Mouse (Mus musculus) heart, postnatal 0 days (tissue): ENCODE data around the gene Pafah1b1. TPM values are rescaled to one million over a fixed set of nuclear protein-coding genes. Genes with fewer than 3 reads are reported as not detected.

Experiments
- ATAC-seq: fragments of 200-750 bp; cut with Nextera tagmentation; 2 replicates; pipeline ENCODE4 v1.8.0; 2017; ENCODE audit warnings: low read depth, moderate number of reproducible peaks, moderate library complexity; ENCODE audit not compliant: insufficient read depth
- DNase-seq: peaks from one replicate; pipeline ENCODE4 v3.0.0-alpha.2; 2016; ENCODE audit warnings: low spot score
- H3K27ac ChIP-seq: fragments of 300-500 bp; sonication (generic); 2 replicates; pipeline ENCODE4 v1.5.1; 2014; ENCODE audit warnings: low read depth, mild to moderate bottlenecking
- H3K27me3 ChIP-seq: fragments of 300-500 bp; sonication (generic); 2 replicates; pipeline ENCODE4 v1.6.1; 2014; ENCODE audit warnings: low read length, mixed read lengths; ENCODE audit not compliant: control insufficient read depth, insufficient read depth
- H3K36me3 ChIP-seq: fragments of 300-500 bp; sonication (generic); replicated peaks from 2 replicates; pipeline ENCODE4 v1.6.1; 2014; ENCODE audit warnings: low read length, mixed read lengths; ENCODE audit not compliant: control insufficient read depth, insufficient read depth
- H3K4me1 ChIP-seq: fragments of 300-500 bp; sonication (generic); 2 replicates; pipeline ENCODE4 v1.6.1; 2014; ENCODE audit warnings: antibody characterized with exemption; ENCODE audit not compliant: control insufficient read depth, insufficient read depth
- H3K4me2 ChIP-seq: fragments of 300-500 bp; sonication (generic); 2 replicates; pipeline ENCODE4 v1.6.1; 2014; ENCODE audit warnings: low read depth, mild to moderate bottlenecking, low read length, moderate library complexity
- H3K4me3 ChIP-seq: fragments of 300-500 bp; sonication (generic); 2 replicates; pipeline ENCODE4 v1.5.1; 2014; ENCODE audit warnings: low read depth, low read length
- H3K9ac ChIP-seq: fragments of 300-500 bp; sonication (generic); replicated peaks from 2 replicates; pipeline ENCODE4 v1.6.1; 2014; ENCODE audit warnings: low read depth, low read length, mixed read lengths
- H3K9me3 ChIP-seq: fragments of 300-500 bp; sonication (generic); replicated peaks from 2 replicates; pipeline ENCODE4 v1.6.1; 2016; ENCODE audit warnings: low read length; ENCODE audit not compliant: control insufficient read depth
- CTCF ChIP-seq: IDR thresholded peaks from 2 replicates; pipeline ENCODE4 v1.5.1; 2016; ENCODE audit warnings: antibody characterized with exemption, control low read depth, low read depth
- EP300 ChIP-seq: IDR thresholded peaks from 2 replicates; pipeline ENCODE4 v1.6.1; 2016; ENCODE audit warnings: antibody characterized with exemption, low read depth
- WGBS: fragments of 180-500 bp; shearing (Covaris S2); extraction: QIAGEN DNeasy Blood & Tissue Kit; methylation state at CpG from one replicate; pipeline ENCODE4 v1.1.7; 2014; 5-methylcytosine and 5-hydroxymethylcytosine counted together
- polyA plus RNA-seq: library from polyadenylated mRNA; unstranded; fragments of >200 nt; fragmentation: Nextera tagmentation; extraction: Ambion mirVana; gene quantifications from 2 replicates; pipeline ENCODE4 v1.2.1, GENCODE M21; 2015
- total RNA-seq: library from RNA; depleted of rRNA; stranded (reverse); fragments of >200 nt; gene quantifications from 2 replicates; pipeline ENCODE4 v1.2.3, GENCODE M21; 2014; ENCODE audit warnings: low replicate concordance

Gene Pafah1b1
- total and polyA plus RNA-seq, 2 experiments from 2014 or later, result 62.9 to 78.4 TPM

DNA sequence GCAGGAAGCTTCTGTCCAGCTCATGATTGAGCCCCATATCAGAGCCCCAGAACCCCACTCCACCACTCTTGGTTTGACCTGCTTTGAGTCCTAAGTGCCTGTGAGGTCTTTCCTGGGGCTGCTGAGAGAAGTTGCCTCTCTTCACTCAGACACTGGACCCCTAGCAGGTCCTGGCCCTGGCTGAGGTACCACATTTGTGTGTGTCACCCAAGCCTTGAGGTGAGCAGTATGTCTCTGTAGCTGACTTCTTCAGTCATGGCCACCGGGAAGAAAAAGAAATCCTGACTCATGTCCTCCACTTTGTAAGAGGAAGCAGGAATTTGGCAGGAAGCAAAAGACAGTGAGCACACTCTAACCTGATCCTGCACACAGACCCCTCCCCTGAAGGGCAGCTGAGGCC is 84.8 kb downstream of the Pafah1b1 start:
- Histone ChIP-seq H3K9ac (no peak overlapping the region), H3K4me3 (no peak overlapping the region), H3K27me3 (no peaks in the 10 kb centered on the region), H3K4me2 (peak overlapping the region; percentile 91; the same call in 1 of the 2 replicates), H3K27ac (peak overlapping the region; percentile 93), H3K4me1 (peaks cover 22% of the 10 kb centered on the region), H3K36me3 (no peaks in the 10 kb centered on the region), H3K9me3 (no peaks in the 10 kb centered on the region)
- ATAC-seq (no peak), DNase-seq (no peak)
- 32% methylated on average over 1 of the region's 1 CpGs for WGBS
- TF ChIP-seq CTCF, result no peak
- no peak for TF ChIP-seq EP300

DNA sequence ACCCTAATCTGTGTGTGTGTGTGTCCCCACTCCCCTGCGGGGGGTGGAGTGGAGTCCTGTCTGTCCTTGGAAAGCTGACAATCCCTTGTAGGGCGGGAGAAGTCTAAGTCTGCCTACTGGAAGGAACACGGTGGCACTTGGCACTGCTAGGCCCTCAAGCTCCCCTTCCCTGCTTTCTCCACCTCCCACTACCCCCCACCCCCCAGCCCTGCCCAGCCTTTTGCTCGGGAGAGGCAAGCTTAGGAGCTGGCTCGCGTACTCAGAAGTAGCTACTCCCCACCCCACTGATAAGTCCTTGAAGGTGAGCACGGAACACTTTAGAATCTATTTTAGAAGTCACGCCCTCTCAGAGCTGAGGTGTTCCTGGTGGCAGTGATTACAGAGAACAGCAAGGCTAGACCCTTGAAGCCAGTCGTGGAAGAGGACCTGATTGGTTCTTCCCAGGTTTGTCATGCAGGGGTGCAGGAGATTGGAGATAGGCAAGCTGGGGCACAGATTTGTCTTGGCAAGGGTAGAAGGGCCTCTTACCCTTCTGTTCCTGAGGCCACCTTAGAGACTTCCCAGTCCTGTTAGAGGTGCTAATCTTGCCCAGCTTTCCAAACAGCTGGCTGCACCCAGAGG is 85.6 kb downstream of the Pafah1b1 start:
- no peaks in the 10 kb centered on the region for H3K9me3 ChIP-seq
- peaks cover 22% of the 10 kb centered on the region for H3K4me1 ChIP-seq
- peak overlapping the region; percentile 75 for H3K4me3 ChIP-seq
- whole genome bisulfite sequencing, result 6% methylated on average over 9 of the region's 9 CpGs
- peak overlapping the region; percentile 77 for H3K9ac ChIP-seq
- TF ChIP-seq EP300 (no peak), CTCF (no peak)
- no peaks in the 10 kb centered on the region for H3K27me3 ChIP-seq
- no peaks in the 10 kb centered on the region for H3K36me3 ChIP-seq
- H3K27ac ChIP-seq, result peak overlapping the region; percentile 93
- H3K4me2 ChIP-seq, result peak overlapping the region; percentile 91
- ATAC-seq (peak; percentile 13; the same call in 1 of the 2 replicates), DNase-seq (peak; percentile 69)

DNA sequence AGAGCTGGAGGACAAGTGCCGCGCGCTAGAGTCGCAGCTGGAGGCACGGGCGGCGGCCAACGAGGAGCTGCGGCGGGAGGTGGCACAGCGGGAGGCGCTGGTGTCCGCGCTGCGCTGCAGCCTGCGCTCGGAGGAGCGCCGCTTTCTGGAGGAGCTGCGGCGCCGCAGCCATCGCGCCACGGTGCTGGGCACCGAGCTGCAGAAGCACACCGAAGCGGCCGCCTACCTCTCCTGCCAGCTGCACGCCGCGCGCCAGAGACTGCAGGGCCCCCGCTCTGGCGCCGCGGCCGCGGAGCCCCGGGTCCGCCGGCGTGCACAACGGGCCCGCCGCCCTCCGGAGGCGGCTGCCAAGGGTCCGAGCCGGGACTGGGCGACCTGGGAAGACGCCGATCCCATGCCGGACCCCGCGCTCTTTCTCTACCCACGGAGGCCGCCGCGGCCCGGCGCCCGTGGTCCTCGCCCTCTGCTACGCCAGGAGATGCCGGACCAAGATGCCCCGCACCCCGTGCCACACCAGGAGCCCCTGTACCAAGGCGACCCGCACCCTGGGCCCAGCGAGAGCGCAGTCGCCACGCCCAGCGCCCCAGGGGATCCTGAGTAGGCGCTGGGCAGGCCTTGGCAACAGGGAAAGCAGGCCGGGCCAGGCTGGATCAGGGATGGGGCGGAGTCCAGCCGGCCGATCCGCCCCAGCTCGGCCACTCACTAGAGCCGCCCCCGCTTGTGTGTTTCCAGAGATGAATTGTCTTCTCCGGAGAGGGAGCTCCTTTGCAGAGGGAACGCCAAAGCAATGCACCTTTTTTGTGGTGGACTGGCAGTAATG is 86.3 kb downstream of the Pafah1b1 start:
- Histone ChIP-seq H3K27me3 (no peaks in the 10 kb centered on the region), H3K4me1 (peaks cover 22% of the 10 kb centered on the region), H3K4me3 (peak overlapping the region; percentile 75), H3K9ac (peak overlapping the region; percentile 77), H3K27ac (peak overlapping the region; percentile 93), H3K36me3 (no peaks in the 10 kb centered on the region), H3K9me3 (no peaks in the 10 kb centered on the region), H3K4me2 (peak overlapping the region; percentile 91)
- 0 out of 2 replicates have a peak, but pooled peaks have one; percentile 27 for TF ChIP-seq EP300
- peak; percentile 46 for TF ChIP-seq CTCF
- ATAC-seq (peak; percentile 92), DNase-seq (peak; percentile 89)
- WGBS, result under 1% methylated on average over 86 of the region's 86 CpGs

DNA sequence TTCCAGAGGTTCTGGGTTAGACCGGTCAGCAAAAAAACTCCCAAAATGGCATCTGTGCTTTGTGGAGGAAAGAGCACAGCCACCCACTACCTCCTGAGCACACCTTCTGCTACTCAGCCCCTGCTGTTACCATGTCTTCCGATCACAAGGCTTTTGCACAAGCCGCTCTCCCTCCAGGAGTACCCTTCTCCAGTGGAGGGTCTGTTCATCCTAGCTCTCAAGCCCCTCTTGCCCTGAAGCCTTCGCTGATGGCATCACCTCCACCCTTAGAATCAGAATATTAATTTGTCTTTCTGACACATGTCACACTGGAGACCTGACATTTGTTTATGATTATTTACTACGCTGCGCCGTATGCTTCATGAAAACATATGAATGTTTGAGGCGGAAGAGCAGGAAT is 87.0 kb downstream of the Pafah1b1 start:
- Histone ChIP-seq H3K4me3 (peak overlapping the region; percentile 75), H3K4me2 (peak overlapping the region; percentile 91), H3K27ac (peak overlapping the region; percentile 93), H3K27me3 (no peaks in the 10 kb centered on the region), H3K4me1 (peaks cover 22% of the 10 kb centered on the region), H3K36me3 (no peaks in the 10 kb centered on the region), H3K9me3 (no peaks in the 10 kb centered on the region), H3K9ac (peak overlapping the region; percentile 77)
- DNase-seq (no peak), ATAC-seq (no peak)
- TF ChIP-seq EP300 (no peak), CTCF (no peak)
- WGBS, result 15% methylated on average over 8 of the region's 8 CpGs

DNA sequence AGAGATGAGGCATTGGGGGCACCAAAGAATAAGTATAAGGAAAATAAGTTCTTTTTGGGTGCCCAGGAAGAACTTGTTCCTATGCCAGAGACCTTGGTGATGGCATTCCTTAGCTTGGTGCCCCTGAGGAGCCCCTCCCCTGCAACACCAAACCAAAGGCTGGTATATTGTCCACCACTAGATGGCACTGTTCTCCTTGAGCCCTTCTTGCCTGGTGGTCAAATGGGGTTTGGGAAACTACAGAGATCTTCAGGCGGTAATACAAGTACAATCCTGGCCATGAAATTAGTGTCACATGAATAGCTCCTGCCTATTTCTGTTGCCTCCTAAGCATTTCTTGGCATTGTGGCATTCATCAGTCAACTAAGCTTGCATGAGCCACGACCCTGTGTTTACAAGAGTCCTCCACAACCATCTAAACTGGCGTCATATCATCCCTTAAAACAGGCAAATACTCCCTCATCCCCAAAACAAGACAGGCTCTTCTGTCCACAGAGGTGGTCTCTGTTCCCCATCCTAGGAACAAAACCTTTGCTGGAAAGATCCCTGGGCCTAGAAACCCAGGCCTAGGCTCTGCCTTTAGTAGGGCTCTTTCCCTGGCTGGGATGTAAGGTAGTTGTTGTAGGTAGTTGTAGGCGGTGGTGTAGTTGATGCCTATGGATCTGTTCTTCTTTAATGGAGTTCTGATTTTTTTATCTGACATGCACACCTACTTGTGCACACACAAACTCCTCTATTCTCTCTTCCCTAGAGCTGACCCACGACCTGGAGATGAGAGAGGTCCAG is 89.8 kb downstream of the Pafah1b1 start:
- Histone ChIP-seq H3K9me3 (no peaks in the 10 kb centered on the region), H3K27ac (no peak overlapping the region), H3K9ac (no peak overlapping the region), H3K36me3 (no peaks in the 10 kb centered on the region), H3K4me3 (no peak overlapping the region), H3K27me3 (no peaks in the 10 kb centered on the region), H3K4me1 (peaks cover 14% of the 10 kb centered on the region), H3K4me2 (no peak overlapping the region)
- WGBS, result 68% methylated on average over 5 of the region's 5 CpGs
- TF ChIP-seq EP300, result no peak
- peak; percentile 95 for TF ChIP-seq CTCF
- ATAC-seq, result no peak
- peak; percentile 80 for DNase-seq
